Mouse (Mus musculus) E14TG2a.4 (cell line): ENCODE measurements at regions not wholly inside any gene's neighbourhood (a gene's known extent, or its start where the extent isn't known, plus 50 kb on each side); places are given as distances from the start of the nearest gene placed in this dataset.

Experiments used
- CTCF ChIP-seq: conservative IDR thresholded peaks from 2 replicates; pipeline ENCODE4 v1.5.1; 2014; ENCODE audit warnings: low read length
- NANOG ChIP-seq: IDR thresholded peaks from 2 replicates; pipeline ENCODE4 v1.6.1; 2014; ENCODE audit warnings: borderline replicate concordance, low read length, mixed read lengths
- POU5F1 ChIP-seq: IDR thresholded peaks from 2 replicates; pipeline ENCODE4 v1.6.1; 2014; ENCODE audit warnings: low read length, borderline replicate concordance

GRCm38 (mm10) chr5:68253476-68253875 is 221.8 kb downstream of the Grxcr1 start:
- no peak for TF ChIP-seq CTCF
- TF ChIP-seq NANOG: no peak
- TF ChIP-seq POU5F1: no peak
